Mouse (Mus musculus) C2C12 (cell line): ENCODE results near the gene Rnf26.

Source experiments
- CEBPB ChIP-seq: IDR thresholded peaks from one replicate; pipeline ENCODE4 v1.6.1; 2011; ENCODE audit warnings: low read depth, mild to moderate bottlenecking, control low read depth, moderate library complexity
- CTCF ChIP-seq: IDR thresholded peaks from one replicate; pipeline ENCODE4 v1.5.1; 2011; ENCODE audit not compliant: control insufficient read depth, insufficient read depth, insufficient read length
- FOSL1 ChIP-seq: IDR thresholded peaks from one replicate; pipeline ENCODE4 v1.8.0; 2011; ENCODE audit warnings: mild to moderate bottlenecking, low read length; ENCODE audit not compliant: poor library complexity, insufficient read depth, severe bottlenecking
- MAX ChIP-seq: IDR thresholded peaks from one replicate; pipeline ENCODE4 v1.6.1; 2011; ENCODE audit warnings: mild to moderate bottlenecking, control low read depth
- MYOD1 ChIP-seq: IDR thresholded peaks from one replicate; pipeline ENCODE4 v1.6.1; 2011; ENCODE audit warnings: low read depth; ENCODE audit not compliant: control insufficient read depth, insufficient read length
- MYOG ChIP-seq: IDR thresholded peaks from one replicate; pipeline ENCODE4 v1.6.1; 2011; ENCODE audit not compliant: control insufficient read depth, insufficient read length; ENCODE audit errors: extremely low read depth
- USF1 ChIP-seq: IDR thresholded peaks from one replicate; pipeline ENCODE4 v1.6.1; 2011; ENCODE audit warnings: low read depth, mild to moderate bottlenecking, control low read depth, moderate library complexity

GRCm38 (mm10) chr9:44144718-44145060, 31.4 kb upstream of the Rnf26 start:
- TF ChIP-seq USF1 (no peak), CTCF (no peak), MAX (no peak), MYOG (no peak), FOSL1 (no peak), MYOD1 (no peak), CEBPB (no peak)
